Mouse (Mus musculus) kidney, postnatal 10 days (tissue): ENCODE measurements around the gene Bckdha.

ENCODE experiments used
- DNase-seq: peaks from one replicate; pipeline ENCODE4 v3.0.0; 2021; ENCODE audit warnings: mixed read lengths

The Bckdha gene

DNA sequence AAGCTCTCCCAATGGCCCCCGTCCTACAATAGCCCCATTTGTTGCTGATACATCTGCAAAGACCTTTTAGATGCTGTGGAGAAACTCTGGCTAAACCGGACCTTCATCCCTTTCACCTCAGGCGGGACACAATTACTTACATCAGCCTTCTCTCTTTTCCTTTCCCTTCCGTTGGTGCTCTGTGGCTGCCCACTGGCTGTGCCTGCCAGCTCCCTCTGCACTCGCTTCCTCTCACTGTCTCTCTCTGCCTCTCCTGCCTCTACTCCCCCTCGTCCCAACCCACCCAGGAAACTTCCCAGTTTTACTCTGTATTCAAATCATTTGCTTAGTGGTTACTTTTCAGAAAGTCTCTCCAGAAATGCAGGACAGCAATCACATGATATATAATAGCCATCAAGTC is 48.7 kb downstream of the Bckdha start:
- DNase-seq, result no peak

DNA sequence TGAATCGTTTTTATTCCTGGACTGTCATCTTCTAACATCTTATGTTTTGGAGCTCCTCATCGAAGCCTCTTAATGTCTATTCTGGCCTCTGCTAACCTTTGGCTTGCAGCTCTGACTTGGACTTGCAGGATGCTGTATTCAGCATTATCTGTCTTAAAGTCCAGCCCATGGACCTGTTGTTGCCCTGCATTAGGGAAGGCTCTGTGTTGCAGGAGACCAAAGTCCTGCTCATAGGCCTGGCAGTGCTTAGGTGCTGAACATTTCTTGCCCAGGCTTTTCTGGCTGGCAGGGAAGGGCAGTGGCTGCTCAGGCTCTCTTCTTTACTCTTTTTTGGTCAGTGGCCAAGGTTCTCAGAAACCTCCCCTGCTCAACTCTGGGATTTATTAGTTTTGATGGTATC is 51.6 kb downstream of the Bckdha start:
- DNase-seq, result peak; percentile 65

DNA sequence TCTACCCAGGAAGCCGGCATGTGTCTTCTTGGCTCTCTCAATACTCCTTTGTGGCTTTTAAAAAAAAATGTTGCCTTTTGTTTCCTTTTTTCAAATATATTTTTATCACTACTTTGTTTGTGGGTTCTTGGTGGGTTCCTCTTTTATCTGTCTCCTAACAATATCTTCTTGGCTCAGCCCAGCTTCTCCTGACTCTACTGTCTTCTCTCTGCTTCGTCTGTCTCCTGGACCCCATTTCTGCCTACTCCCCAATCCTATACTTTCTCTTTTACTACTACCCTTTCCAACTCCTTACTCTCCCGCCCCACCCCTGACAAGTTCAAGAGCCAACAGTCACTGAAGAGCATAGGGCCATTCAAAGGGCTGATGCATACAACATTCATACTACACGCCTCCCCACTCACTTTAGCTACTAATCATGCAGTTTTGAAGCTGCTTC is 52.1 kb downstream of the Bckdha start:
- DNase-seq, result no peak

DNA sequence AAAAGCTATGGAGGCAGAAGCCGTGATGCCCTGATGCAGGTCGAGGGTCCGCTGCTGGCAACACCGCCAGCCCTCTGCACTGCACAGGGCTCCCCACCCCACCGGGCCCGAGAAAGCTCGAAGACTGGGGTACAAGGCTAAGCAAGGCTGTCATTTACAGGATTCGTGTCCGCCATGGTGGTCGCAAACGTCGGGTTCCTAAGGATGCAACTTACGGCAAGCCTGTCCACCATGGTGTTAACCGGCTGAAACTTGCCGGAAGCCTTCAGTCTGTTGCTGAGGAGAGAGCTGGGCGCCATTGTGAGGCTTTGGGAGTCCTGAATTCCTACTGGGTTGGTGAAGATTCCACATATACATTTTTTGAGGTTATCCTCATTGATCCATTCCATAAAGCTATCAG is 57.4 kb downstream of the Bckdha start:
- DNase-seq, result no peak

DNA sequence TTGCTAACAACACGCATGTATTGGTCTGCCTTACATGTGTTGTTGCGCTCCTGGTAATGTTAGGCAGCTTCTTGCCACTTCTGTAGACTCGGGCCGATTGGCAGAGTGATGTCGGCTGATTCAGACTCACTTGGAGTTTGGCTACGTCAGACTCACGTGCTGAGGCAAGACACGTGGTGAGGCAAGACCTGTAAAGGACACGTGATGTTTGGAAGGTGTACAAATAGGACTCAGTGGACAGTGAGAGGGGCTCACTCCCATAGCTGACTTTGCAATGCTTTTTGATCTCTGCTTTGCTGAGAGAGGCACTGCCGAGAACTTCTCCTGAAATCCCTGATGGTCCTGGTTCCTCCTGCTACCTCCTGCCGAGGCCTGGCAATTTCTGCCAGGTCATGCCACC is 58.1 kb downstream of the Bckdha start:
- DNase-seq, result no peak

DNA sequence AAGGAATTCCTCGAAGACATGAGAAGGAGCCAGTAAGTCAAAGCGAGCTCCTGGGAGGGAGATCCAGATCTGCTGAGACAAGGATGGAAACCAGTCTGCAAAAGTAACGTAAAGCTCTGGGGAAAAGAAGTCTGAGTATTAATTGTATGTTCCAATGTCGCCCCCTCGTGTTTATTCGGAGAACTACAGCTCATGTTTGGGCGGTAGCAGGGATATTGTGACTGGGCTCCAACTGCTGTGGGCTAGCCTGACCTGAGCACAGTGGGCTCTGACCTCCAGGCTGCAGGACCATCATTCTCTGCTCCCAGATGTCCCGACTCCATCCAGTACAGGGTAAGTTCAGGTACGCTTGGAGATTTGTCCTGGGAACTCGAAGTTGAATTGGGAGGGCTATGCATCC is 59.1 kb downstream of the Bckdha start:
- DNase-seq, result peak; percentile 83

DNA sequence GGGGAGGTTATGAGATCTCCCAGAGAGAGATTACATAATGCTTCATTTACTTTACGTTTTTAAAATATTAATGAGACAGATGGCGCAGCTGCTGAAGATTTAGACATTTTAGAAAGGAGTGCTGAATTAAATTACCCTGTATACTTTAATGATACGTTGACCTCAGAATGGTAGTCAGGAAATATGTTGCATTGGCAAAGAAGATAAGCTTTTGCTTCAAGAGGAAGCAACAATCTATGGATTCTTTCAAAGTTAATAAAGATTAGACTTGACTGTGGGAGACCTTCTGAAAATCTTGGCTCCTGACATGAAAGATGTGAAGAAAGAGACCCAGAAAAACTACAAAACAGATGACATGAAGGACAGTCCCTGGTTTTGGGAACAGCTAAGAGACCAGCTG is 64.9 kb downstream of the Bckdha start:
- DNase-seq, result no peak

DNA sequence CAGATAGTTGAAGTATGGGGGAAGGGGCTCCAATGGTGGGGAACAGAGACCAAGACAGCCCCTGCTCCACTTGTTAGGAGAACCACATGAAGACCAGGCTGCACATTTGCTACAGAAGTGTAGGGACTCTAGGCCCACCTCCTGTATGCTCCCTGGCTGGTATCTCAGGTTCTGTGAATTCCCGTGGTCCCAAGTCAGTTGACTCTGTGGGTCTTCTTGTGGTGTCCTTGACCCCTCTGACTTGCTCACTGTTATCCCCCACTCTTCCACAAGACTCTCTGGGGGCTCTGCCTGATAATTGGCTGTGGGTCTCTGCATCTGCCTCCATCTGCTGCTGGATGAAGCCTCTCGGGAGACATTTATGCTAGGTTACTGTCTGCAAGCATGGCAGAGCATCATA is 67.6 kb downstream of the Bckdha start:
- DNase-seq, result no peak

DNA sequence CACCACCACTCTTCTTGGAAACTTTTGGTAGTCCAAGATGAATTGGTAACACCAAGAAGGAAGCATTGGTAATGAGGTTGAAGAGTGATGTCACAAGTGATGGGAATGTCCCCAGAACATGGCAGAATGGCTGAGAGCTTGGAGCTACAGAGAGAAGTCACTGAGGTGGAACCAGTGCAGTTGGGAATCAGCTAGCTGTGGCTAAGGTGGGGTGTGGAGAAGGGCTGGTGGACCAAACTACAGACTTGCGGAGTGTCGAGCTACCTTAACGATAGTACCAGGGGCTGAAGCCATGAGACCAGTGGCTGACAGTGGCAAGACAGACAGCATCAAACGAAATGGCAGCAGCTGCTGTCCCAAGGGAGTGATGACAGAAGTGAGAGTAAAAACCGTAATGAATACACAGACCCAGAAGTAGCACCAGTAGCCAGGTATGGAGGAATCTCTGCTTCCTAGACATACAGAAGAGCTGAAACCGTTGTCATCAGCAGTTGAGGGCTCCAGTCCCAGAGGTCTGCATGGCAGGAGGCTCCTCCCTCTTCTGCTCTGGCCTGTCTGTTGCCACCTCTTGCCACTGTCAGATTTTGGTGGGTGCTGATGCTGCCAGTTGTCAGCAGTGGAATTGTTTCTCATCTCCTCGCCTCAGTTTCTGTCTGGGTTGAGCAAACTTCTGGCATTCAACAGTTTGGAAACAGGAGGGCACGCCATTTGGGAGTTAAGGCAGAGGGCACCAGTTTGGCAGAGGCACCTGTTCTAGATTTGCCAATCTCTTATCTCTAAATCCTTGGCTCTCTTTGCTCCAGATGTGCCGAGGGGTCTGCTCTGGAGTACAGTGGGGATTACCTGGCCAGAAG is 73.2 kb downstream of the Bckdha start:
- DNase-seq, result no peak

DNA sequence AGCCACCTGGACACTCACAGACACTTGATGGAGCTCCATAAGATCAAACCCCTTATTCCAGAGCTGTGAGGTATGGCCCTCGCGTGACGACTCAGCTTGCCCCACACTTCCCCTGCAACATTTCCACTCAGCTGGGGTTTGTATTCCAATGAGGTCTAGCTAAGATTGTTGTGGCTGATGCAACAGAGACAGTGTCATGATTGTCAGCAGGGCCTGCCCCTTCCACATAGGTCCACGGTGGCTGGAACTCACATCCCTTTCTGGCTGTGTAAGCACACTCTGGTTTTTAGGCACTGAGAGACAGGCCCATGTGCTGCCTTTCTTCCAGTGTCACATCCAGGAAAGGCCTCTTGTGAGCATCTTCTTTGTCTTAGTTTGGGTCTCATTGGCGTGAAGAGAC is 74.1 kb downstream of the Bckdha start:
- DNase-seq, result no peak

DNA sequence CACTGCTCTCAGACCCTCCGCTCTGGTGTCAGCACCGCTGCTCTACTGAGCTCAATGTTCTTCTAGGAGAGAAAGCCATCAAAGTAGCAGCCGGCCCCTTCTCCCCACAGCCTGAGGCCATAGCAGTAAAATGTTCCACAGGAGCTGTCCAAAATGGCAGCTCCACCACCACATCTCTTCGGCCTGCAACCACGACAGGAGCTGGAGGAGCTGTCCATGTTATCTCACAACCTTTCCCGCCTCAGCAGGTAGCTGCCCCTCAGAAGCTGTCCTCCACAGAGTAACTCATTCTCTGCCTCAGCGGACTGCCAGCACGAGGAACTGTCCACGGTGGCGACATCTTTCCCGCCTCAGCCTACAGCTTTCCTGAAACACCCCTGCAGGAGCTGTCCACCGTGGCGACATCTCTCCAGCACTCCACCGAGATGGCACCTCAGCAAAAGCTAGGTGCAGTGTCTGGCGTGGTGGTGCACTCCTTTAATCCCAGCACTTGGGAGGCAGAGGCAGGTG is 76.4 kb downstream of the Bckdha start:
- DNase-seq, result no peak
